In the genomic region with DNA sequence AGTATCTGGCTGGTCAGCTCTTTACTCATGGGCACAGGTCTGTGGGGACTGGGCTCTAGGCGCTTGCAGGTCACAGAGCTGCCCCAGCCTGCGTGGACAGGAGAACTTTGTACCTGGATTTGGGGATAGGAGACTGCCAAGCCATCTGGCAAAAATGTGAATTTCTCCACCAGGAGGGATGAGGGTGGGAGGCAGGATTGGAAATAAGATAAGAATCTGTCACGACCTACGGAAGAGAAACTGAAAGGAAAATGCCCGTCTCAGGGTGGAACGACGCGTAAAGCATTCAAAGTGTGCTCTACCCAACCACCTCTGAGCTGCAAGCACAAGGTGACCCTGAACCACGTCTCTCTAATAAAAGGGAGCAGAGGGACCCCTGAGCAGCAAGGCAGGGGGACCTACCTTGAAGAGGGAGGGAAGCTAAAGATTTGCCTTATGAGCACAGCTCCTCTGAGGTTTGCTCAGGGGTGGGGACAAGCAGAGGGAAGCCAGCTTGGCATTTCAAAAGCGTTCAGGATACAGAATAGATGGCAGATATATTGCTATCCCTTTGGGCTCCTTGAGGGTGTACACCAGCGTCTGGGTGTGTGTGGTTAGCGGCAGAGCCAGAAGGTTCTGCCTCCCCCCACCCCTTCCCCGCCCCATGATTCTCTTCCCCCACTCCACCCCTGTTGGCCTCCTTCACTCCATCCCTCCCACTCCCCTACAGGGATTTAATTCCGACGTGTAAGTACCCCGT, we compare ENCODE assay signal across 8 mouse cellular contexts. TPM values are rescaled to one million over a fixed set of nuclear protein-coding genes. Genes with fewer than 3 reads are reported as not detected.
DNase-seq lines count a peak whose midpoint lies in the region; ATAC-seq and TF ChIP-seq lines count a peak whose summit lies in the region.

No protein-coding gene starts in this region.

- peak overlapping the region; percentile 72 for H3K4me2 ChIP-seq in heart, embryonic 15.5 days
- H3K4me2 ChIP-seq in liver, embryonic 15.5 days = peak overlapping the region; percentile 55
- H3K4me2 ChIP-seq in neural tube, embryonic 13.5 days = peak overlapping the region; percentile 42

- ATAC-seq in heart, embryonic 15.5 days (replicated peaks; ENCODE audit: insufficient number of reproducible peaks, insufficient read depth, low FRiP score, low read depth) = no peak
- ATAC-seq in liver, embryonic 15.5 days (ENCODE audit: insufficient read depth) = no peak
- ATAC-seq in neural tube, embryonic 13.5 days (ENCODE audit: low read depth) = no peak

- peak overlapping the region; percentile 38 for H3K9ac ChIP-seq in heart, embryonic 15.5 days
- no peak overlapping the region; the same call in 1 of the 2 replicates for H3K9ac ChIP-seq in liver, embryonic 15.5 days
- peak overlapping the region; percentile 18 for H3K9ac ChIP-seq in neural tube, embryonic 13.5 days

- peak overlapping the region; percentile 51 for H3K4me3 ChIP-seq in layer of hippocampus, adult 2 months
- peak overlapping the region; percentile 65 for H3K4me3 ChIP-seq in bone marrow macrophage, adult 2 months (ENCODE audit: insufficient read depth, low read length)
- peak overlapping the region; percentile 49 for H3K4me3 ChIP-seq in heart, embryonic 15.5 days
- H3K4me3 ChIP-seq in liver, embryonic 15.5 days (replicated peaks) = peak overlapping the region; percentile 41
- peak overlapping the region; percentile 1 for H3K4me3 ChIP-seq in neural tube, embryonic 13.5 days

- WGBS in heart, embryonic 15.5 days = 6% methylated on average over 16 of the region's 16 CpGs
- WGBS in liver, embryonic 15.5 days (ENCODE audit: insufficient replicate concordance) = 3% methylated on average over 16 of the region's 16 CpGs
- 9% methylated on average over 16 of the region's 16 CpGs for WGBS in neural tube, embryonic 13.5 days

- no peak for TF ChIP-seq POLR2A in bone marrow macrophage, adult 2 months (IDR thresholded peaks at IDR 0.05; ENCODE audit: borderline replicate concordance, low read depth, low read length)

- H3K36me3 ChIP-seq in heart, embryonic 15.5 days = no peaks in the 10 kb centered on the region
- no peaks in the 10 kb centered on the region for H3K36me3 ChIP-seq in liver, embryonic 15.5 days (replicated peaks)
- H3K36me3 ChIP-seq in neural tube, embryonic 13.5 days = no peaks in the 10 kb centered on the region

- H3K4me1 ChIP-seq in bone marrow macrophage, adult 2 months (ENCODE audit: control insufficient read depth, insufficient read depth, low read length) = no peaks in the 10 kb centered on the region
- H3K4me1 ChIP-seq in heart, embryonic 15.5 days (replicated peaks) = peaks cover 20% of the 10 kb centered on the region
- peaks cover 10% of the 10 kb centered on the region for H3K4me1 ChIP-seq in liver, embryonic 15.5 days (replicated peaks)
- peaks cover 50% of the 10 kb centered on the region for H3K4me1 ChIP-seq in neural tube, embryonic 13.5 days (replicated peaks)

- no peak for TF ChIP-seq CTCF in layer of hippocampus, adult 2 months (conservative IDR thresholded peaks at IDR 0.05)
- no peak for TF ChIP-seq CTCF in bone marrow macrophage, adult 2 months (IDR thresholded peaks at IDR 0.05; ENCODE audit: low read depth, low read length)

- no peaks in the 10 kb centered on the region for H3K9me3 ChIP-seq in heart, embryonic 15.5 days (replicated peaks)
- H3K9me3 ChIP-seq in liver, embryonic 15.5 days (replicated peaks) = no peaks in the 10 kb centered on the region
- H3K9me3 ChIP-seq in neural tube, embryonic 13.5 days = no peaks in the 10 kb centered on the region

- H3K27ac ChIP-seq in layer of hippocampus, adult 2 months = peak overlapping the region; percentile 88
- H3K27ac ChIP-seq in bone marrow macrophage, adult 2 months (ENCODE audit: insufficient read depth, low read depth, low read length) = no peak overlapping the region
- H3K27ac ChIP-seq in heart, embryonic 15.5 days = no peak overlapping the region
- no peak overlapping the region for H3K27ac ChIP-seq in liver, embryonic 15.5 days (replicated peaks)
- peak overlapping the region; percentile 91 for H3K27ac ChIP-seq in neural tube, embryonic 13.5 days (replicated peaks)

- no peak for DNase-seq in layer of hippocampus, adult 2 months (ENCODE audit: low spot score in 2 of 2)
- no peak for DNase-seq in layer of hippocampus, adult 9-10 months (ENCODE audit: low spot score)
- no peak for DNase-seq in c-Kit-positive CD71-positive TER-119-positive erythroid progenitor cells, embryonic 14.5 days (ENCODE audit: low spot score)
- no peak for DNase-seq in ovary, adult 18-20 months (ENCODE audit: low spot score)

- H3K27me3 ChIP-seq in heart, embryonic 15.5 days = peaks cover 46% of the 10 kb centered on the region
- peaks cover 86% of the 10 kb centered on the region for H3K27me3 ChIP-seq in liver, embryonic 15.5 days
- peaks cover 53% of the 10 kb centered on the region for H3K27me3 ChIP-seq in neural tube, embryonic 13.5 days

RNA-seq across cellular contexts. Expression of gene Tnrc6c, which starts 54.9 kb away (rescaled TPM):
- 10 to 100 TPM; 74.7 to 82.1 TPM for total RNA-seq in layer of hippocampus, adult 2 months (2021)
- polyA plus RNA-seq in bone marrow macrophage, adult 2 months (2012; ENCODE audit: insufficient read depth, insufficient read length, missing spikeins) = 16.4 and 16.9 TPM in 2 replicates
- 6.6 and 7.3 TPM in 2 replicates for polyA plus RNA-seq in heart, embryonic 15.5 days (2015; fragmentation: Nextera tagmentation; extraction: Ambion mirVana)
- 2.4 and 3.0 TPM in 2 replicates for polyA plus RNA-seq in liver, embryonic 15.5 days (2015; fragmentation: Nextera tagmentation; extraction: Ambion mirVana)
- 24.9 and 26.5 TPM in 2 replicates for polyA plus RNA-seq in neural tube, embryonic 13.5 days (2015; fragmentation: Nextera tagmentation; extraction: Ambion mirVana)

Comparison
In these comparisons a context has a peak if more than half of its experiments do, and no peak if none do; other contexts are left out.
1. H3K27ac ChIP-seq: peak in layer of hippocampus, adult 2 months (single experiment) and neural tube, embryonic 13.5 days (single experiment); none in bone marrow macrophage, adult 2 months (single experiment), heart, embryonic 15.5 days (single experiment) and liver, embryonic 15.5 days (single experiment).
2. H3K4me3 ChIP-seq: peak in every context shown above with its lines; median percentile 65 in bone marrow macrophage, adult 2 months; 51 in layer of hippocampus, adult 2 months; 49 in heart, embryonic 15.5 days; 41 in liver, embryonic 15.5 days; 1 in neural tube, embryonic 13.5 days.
3. Peak in every context shown above with its lines, with median percentiles within 50 percentile points of each other: H3K4me2 ChIP-seq.